Mouse (Mus musculus) natural killer cell, adult 2 months (primary cell): ENCODE measurements at regions not wholly inside any gene's neighbourhood (a gene's known extent, or its start where the extent isn't known, plus 50 kb on each side); places are given as distances from the start of the nearest gene placed in this dataset.
A peak's percentile ranks its signal among the peaks of the same experiment; 100 is the strongest.
"Not testable (repeated sequence)": the region's sequence is repeated elsewhere in the genome, so short reads cannot be mapped to it uniquely, and the experiment has no call there.

Experiments used
- DNase-seq, 2 experiments: peaks; one replicate each; pipeline ENCODE4 v3.0.0; 2022; ENCODE audit warnings: low spot score in 2 of 2

DNA sequence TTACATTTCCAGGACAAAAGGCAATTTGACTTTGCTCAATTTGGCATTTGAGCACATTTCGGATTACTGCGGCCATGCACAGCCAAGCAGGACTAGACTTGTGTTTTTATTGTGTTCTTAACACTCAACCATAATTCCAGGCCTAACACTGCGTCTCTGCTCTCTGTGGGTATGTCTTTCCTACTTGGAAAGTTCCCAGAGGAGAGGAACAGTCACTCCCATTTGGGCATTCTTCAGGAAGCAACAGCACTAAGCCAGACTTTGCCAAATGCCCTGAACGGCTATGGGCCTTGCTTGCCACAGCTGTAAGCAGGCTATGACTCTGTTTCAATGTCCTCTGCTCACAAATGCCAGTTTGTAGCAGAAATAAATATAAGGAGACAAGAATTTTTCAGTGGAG is 56.5 kb upstream of the Pdk3 start:
- no peak for DNase-seq

DNA sequence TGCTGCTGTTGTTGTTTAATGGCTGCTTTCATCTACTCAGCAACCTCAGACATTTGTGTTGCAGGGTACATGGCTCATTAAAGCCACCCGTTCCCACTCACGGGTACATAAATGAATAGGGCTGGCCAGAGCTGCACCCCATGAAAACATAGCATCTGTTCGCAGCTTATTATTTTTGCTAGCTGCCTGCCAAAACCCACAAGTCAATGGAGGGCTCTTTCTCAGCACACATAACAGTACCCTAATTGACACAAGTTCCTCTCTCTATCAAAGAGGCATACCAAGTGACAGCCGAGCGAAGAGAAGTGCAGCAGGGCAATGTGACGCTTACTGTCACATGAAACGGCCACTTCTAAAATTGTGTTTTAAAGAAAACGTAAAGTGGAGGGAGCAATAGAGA is 57.0 kb upstream of the Pdk3 start:
- DNase-seq: no peak

DNA sequence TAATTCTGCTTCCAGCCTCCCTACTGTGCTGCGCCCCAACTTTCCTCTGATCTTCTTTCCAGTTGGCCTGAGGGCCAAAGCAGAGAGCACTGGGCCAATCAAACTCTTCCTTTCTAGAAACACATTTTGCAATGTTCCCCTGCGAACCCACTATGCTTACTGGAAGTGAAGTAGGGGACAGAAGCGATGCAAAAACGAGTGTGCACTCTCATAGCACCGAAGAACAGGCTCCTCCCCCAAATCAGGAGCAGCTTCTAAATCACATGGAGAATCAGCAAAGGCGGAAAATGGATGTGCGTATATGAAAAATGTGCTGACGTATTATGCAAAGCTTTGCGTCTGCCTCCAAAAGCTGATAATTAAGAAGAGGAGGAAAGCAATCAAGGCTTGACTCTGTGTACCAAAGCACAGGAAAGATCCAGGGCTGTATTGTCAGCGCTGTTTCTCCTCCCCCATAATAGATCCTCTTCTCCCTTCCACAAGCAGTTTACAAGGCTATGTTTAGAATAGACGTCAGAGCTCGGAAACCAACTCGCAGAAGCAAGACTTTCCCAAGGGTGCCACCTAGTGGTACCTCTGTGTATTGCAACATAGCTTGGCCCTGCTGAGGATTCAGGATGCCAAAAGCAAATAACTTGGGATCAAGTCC is 57.5 kb upstream of the Pdk3 start:
- DNase-seq: peak; percentile 45 to 51

GRCm38 (mm10) chrX:93896838-93897820 is 65.1 kb upstream of the Pdk3 start:
- no peak for DNase-seq

- DNase-seq: no peak
Measured at GRCm38 (mm10) chrX:93903209-93903608, 65.2 kb upstream of the AU015836 start.

GRCm38 (mm10) chrX:93905531-93905930 is 62.9 kb upstream of the AU015836 start:
- DNase-seq: no peak

- DNase-seq: peak; percentile 5 to 22
Measured at GRCm38 (mm10) chrX:93911087-93911840, 57.2 kb upstream of the AU015836 start.

GRCm38 (mm10) chrX:93915548-93915947 is 52.9 kb upstream of the AU015836 start:
- no peak for DNase-seq

DNA sequence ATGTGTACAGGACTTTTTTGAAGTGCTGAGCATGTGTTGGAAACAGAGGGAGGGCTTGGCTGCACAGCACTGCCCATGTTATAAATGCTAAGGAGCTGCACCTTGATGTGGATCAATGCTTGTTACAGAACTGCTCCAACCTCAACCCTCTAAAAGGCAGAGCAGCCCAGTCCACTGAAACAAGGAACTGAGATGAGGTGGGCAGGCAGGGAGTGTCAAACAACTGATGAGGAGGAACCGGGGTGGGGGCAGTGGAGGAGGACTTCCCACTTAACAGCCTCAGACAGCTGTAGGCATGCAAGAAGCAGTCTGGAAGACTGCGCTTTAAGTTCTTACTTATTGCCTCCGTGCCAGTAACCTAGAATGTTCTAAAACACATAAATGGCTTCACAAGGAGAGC is 51.1 kb upstream of the AU015836 start:
- not testable (repeated sequence) for DNase-seq
